ENCODE assay signal across 14 mouse cellular contexts in the genomic region with DNA sequence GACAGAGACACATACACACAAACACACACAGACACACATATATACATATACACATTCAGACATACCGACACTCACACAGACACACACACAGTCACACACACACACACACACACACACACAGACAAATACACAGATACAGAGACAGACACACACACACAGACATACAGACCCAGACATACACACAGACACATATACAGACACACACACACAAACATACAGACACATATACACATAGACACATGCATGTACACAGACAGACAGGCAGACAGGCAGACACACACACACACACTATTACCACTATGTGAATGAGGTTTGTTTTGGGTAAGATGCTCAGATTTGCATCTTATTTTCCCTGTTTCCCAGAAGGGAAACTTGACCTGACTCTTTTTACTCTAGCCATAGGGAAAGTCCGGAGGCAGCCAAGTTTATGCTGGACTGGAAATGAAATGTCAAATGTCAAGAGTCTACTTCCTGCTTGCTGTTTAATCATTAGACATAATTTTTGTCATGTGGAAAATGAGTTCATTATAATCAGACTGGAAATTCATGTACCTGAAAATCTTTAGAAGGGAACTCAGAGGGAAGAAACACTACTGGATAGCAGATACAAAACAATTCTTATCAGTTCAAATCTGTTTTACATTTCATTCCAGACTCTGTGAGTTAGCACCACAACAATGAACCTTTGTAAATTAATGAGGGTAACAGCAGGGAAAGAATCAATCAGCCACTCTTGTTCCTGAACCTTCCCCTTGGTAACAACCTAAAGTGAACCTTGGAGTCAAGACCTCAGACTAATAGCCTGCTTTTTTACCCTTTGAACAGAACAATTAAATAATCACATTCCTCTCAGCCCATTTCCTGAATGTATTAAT.
DNase-seq lines count a peak whose midpoint lies in the region; ATAC-seq and TF ChIP-seq lines count a peak whose summit lies in the region.
"Had no signal": no experiment of that assay in that cellular context is flagged by ENCODE, and none has a peak within 500 bp of the region (broad histone marks: within the 10 kb centered on the region; RNA-seq: fewer than 3 reads in every experiment).

No protein-coding gene starts in this region.

- H3K4me2 ChIP-seq in forebrain, postnatal 0 days (ENCODE audit: low read depth) = no peak overlapping the region
- no peak overlapping the region for H3K4me2 ChIP-seq in forebrain, embryonic 12.5 days
- no peak overlapping the region for H3K4me2 ChIP-seq in midbrain, embryonic 16.5 days (ENCODE audit: low read length)
- H3K4me2 ChIP-seq: forebrain, embryonic 13.5 days; liver, embryonic 15.5 days; neural tube, embryonic 12.5 days had no signal

- peak; percentile 61; the same call in 1 of the 2 replicates for ATAC-seq in forebrain, postnatal 0 days
- ATAC-seq in forebrain, embryonic 12.5 days (ENCODE audit: low FRiP score) = no peak
- ATAC-seq in midbrain, embryonic 16.5 days = no peak
- ATAC-seq: forebrain, embryonic 13.5 days had no signal

- no peak overlapping the region for H3K4me3 ChIP-seq in forebrain, postnatal 0 days (ENCODE audit: low read depth, low read length)
- H3K4me3 ChIP-seq in forebrain, embryonic 12.5 days (replicated peaks) = no peak overlapping the region
- no peak overlapping the region for H3K4me3 ChIP-seq in kidney, adult 2 months (ENCODE audit: insufficient read depth, low read depth, low read length)
- no peak overlapping the region for H3K4me3 ChIP-seq in midbrain, embryonic 16.5 days (ENCODE audit: low read depth, low read length)
- H3K4me3 ChIP-seq: forebrain, embryonic 13.5 days; hindbrain, embryonic 10.5 days; liver, embryonic 15.5 days; midbrain, embryonic 10.5 days; neural tube, embryonic 12.5 days had no signal

- WGBS in forebrain, postnatal 0 days = 60% methylated on average over 2 of the region's 2 CpGs
- WGBS in forebrain, embryonic 12.5 days = 64% methylated on average over 2 of the region's 2 CpGs
- 47% methylated on average over 2 of the region's 2 CpGs for WGBS in kidney, adult 2 months
- WGBS in midbrain, embryonic 16.5 days = 72% methylated on average over 2 of the region's 2 CpGs

- no peak for TF ChIP-seq CTCF in forebrain, postnatal 0 days (IDR thresholded peaks at IDR 0.05; ENCODE audit: low read depth)
- TF ChIP-seq CTCF in brain, embryonic 14.5 days (IDR thresholded peaks at IDR 0.05; ENCODE audit: borderline replicate concordance, extremely low read depth, insufficient read depth, insufficient read length) = no peak
- no peak for TF ChIP-seq CTCF in kidney, adult 2 months (conservative IDR thresholded peaks at IDR 0.05; ENCODE audit: insufficient read depth, insufficient read length, low read depth, low read length)

- H3K27me3 ChIP-seq in forebrain, postnatal 0 days (ENCODE audit: insufficient read depth, low read length) = no peaks in the 10 kb centered on the region
- H3K27me3 ChIP-seq in forebrain, embryonic 12.5 days = no peaks in the 10 kb centered on the region
- no peaks in the 10 kb centered on the region for H3K27me3 ChIP-seq in kidney, adult 2 months (replicated peaks; ENCODE audit: control insufficient read depth, insufficient read depth, low read length)
- no peaks in the 10 kb centered on the region for H3K27me3 ChIP-seq in midbrain, embryonic 16.5 days (ENCODE audit: control insufficient read depth, insufficient read depth, low read depth, low read length)
- H3K27me3 ChIP-seq: forebrain, embryonic 13.5 days; liver, embryonic 15.5 days; neural tube, embryonic 12.5 days had no signal

- TF ChIP-seq POLR2A in brain, embryonic 14.5 days (IDR thresholded peaks at IDR 0.05; ENCODE audit: borderline replicate concordance, extremely low read depth, insufficient read depth, insufficient read length, poor library complexity, severe bottlenecking) = no peak
- TF ChIP-seq POLR2A in kidney, adult 2 months (IDR thresholded peaks at IDR 0.05; ENCODE audit: low read depth, low read length) = no peak

- H3K9me3 ChIP-seq in forebrain, postnatal 0 days (ENCODE audit: low read length) = no peaks in the 10 kb centered on the region
- no peaks in the 10 kb centered on the region for H3K9me3 ChIP-seq in forebrain, embryonic 12.5 days
- H3K9me3 ChIP-seq in midbrain, embryonic 16.5 days (replicated peaks; ENCODE audit: control insufficient read depth, low read length, poor library complexity, severe bottlenecking) = no peaks in the 10 kb centered on the region
- H3K9me3 ChIP-seq: forebrain, embryonic 13.5 days; hindbrain, embryonic 10.5 days; liver, embryonic 15.5 days; midbrain, embryonic 10.5 days; neural tube, embryonic 12.5 days had no signal

- H3K4me1 ChIP-seq in forebrain, postnatal 0 days (ENCODE audit: insufficient read depth) = peaks cover 5% of the 10 kb centered on the region; the same call in 1 of the 2 replicates
- H3K4me1 ChIP-seq in forebrain, embryonic 12.5 days = no peaks in the 10 kb centered on the region
- H3K4me1 ChIP-seq in kidney, adult 2 months (ENCODE audit: control insufficient read depth, insufficient read depth, low read length) = peaks cover 7% of the 10 kb centered on the region
- 0 out of 2 replicates have a peak, but pooled peaks cover 2% of the 10 kb centered on the region for H3K4me1 ChIP-seq in midbrain, embryonic 16.5 days (ENCODE audit: control insufficient read depth, insufficient read depth, low read length)
- H3K4me1 ChIP-seq: forebrain, embryonic 13.5 days; liver, embryonic 15.5 days; neural tube, embryonic 12.5 days had no signal

- DNase-seq in forebrain, postnatal 0 days = no peak
- DNase-seq in brain, embryonic 14.5 days (ENCODE audit: low read depth) = peak; percentile 40
- DNase-seq in kidney, adult 2 months = peak; percentile 48
- peak; percentile 37 for DNase-seq in mesoderm, embryonic 11.5 days (ENCODE audit: low read depth, low spot score)
- DNase-seq in cerebellum, postnatal 36 days = no peak
- no peak for DNase-seq in ovary, adult 18-20 months (ENCODE audit: low spot score)
- DNase-seq: cerebellum, postnatal 25 days had no signal

- no peaks in the 10 kb centered on the region for H3K36me3 ChIP-seq in forebrain, postnatal 0 days (ENCODE audit: insufficient read depth)
- no peaks in the 10 kb centered on the region for H3K36me3 ChIP-seq in forebrain, embryonic 12.5 days (replicated peaks)
- no peaks in the 10 kb centered on the region for H3K36me3 ChIP-seq in kidney, adult 2 months (ENCODE audit: control insufficient read depth, insufficient read depth, low read length)
- no peaks in the 10 kb centered on the region for H3K36me3 ChIP-seq in midbrain, embryonic 16.5 days (ENCODE audit: control insufficient read depth, insufficient read depth, low read length)
- H3K36me3 ChIP-seq: hindbrain, embryonic 10.5 days; liver, embryonic 15.5 days; midbrain, embryonic 10.5 days; neural tube, embryonic 12.5 days had no signal

- no peak overlapping the region for H3K9ac ChIP-seq in forebrain, postnatal 0 days
- H3K9ac ChIP-seq in forebrain, embryonic 12.5 days = no peak overlapping the region
- H3K9ac ChIP-seq in midbrain, embryonic 16.5 days (ENCODE audit: low read depth, low read length) = no peak overlapping the region
- H3K9ac ChIP-seq: forebrain, embryonic 13.5 days; liver, embryonic 15.5 days; neural tube, embryonic 12.5 days had no signal

- no peak overlapping the region for H3K27ac ChIP-seq in forebrain, postnatal 0 days (ENCODE audit: low read depth, low read length)
- H3K27ac ChIP-seq in forebrain, embryonic 12.5 days = no peak overlapping the region
- H3K27ac ChIP-seq in kidney, adult 2 months (ENCODE audit: insufficient read depth, low read depth, low read length) = no peak overlapping the region; the same call in 1 of the 2 replicates
- H3K27ac ChIP-seq in midbrain, embryonic 16.5 days (ENCODE audit: low read length) = no peak overlapping the region
- H3K27ac ChIP-seq: forebrain, embryonic 13.5 days; hindbrain, embryonic 10.5 days; liver, embryonic 15.5 days; midbrain, embryonic 10.5 days; neural tube, embryonic 12.5 days had no signal

Comparison
In these comparisons a context has a peak if more than half of its experiments do, and no peak if none do; other contexts are left out.
1. DNase-seq: peak in brain, embryonic 14.5 days (single experiment), kidney, adult 2 months (single experiment) and mesoderm, embryonic 11.5 days (single experiment); none in forebrain, postnatal 0 days (single experiment), cerebellum, postnatal 36 days (0 of 2) and ovary, adult 18-20 months (single experiment).